Mouse (Mus musculus) G1E (cell line): ENCODE data around the gene Casc1.

Experiments
- CTCF ChIP-seq: IDR thresholded peaks from 2 replicates; pipeline ENCODE4 v1.5.1; 2012; ENCODE audit warnings: low read depth, low read length, inconsistent platforms, mixed read lengths
- GATA1 ChIP-seq: IDR thresholded peaks from 2 replicates; pipeline ENCODE4 v1.6.1; 2012; ENCODE audit warnings: borderline replicate concordance, low read length, inconsistent platforms, mixed read lengths

GRCm38 (mm10) chr6:145197949-145198686, 12.7 kb downstream of the Casc1 start:
- TF ChIP-seq CTCF (no peak), GATA1 (no peak)
